Mouse (Mus musculus) midbrain, embryonic 13.5 days (tissue): Measurements from ENCODE around the gene Itga8. TPM values are rescaled to one million over a fixed set of nuclear protein-coding genes. Genes with fewer than 3 reads are reported as not detected.
A peak's percentile ranks its signal among the peaks of the same experiment; 100 is the strongest.

Source experiments
- ATAC-seq: fragments of 200-750 bp; cut with Nextera tagmentation; 2 replicates; pipeline ENCODE4 v1.8.0; 2017; ENCODE audit warnings: mild to moderate bottlenecking, moderate TSS enrichment, moderate library complexity
- H3K27ac ChIP-seq: fragments of 300-500 bp; sonication (generic); 2 replicates; pipeline ENCODE4 v1.5.1; 2015; ENCODE audit warnings: inconsistent platforms, mild to moderate bottlenecking, moderate library complexity
- H3K27me3 ChIP-seq: fragments of 300-500 bp; sonication (generic); 2 replicates; pipeline ENCODE4 v1.6.1; 2015; ENCODE audit warnings: mild to moderate bottlenecking, inconsistent platforms
- H3K36me3 ChIP-seq: fragments of 300-500 bp; sonication (generic); 2 replicates; pipeline ENCODE4 v1.6.1; 2015; ENCODE audit warnings: mild to moderate bottlenecking, inconsistent platforms
- H3K4me1 ChIP-seq: fragments of 300-500 bp; sonication (generic); replicated peaks from 2 replicates; pipeline ENCODE4 v1.6.1; 2015; ENCODE audit warnings: inconsistent platforms
- H3K4me2 ChIP-seq: fragments of 300-500 bp; sonication (generic); replicated peaks from 2 replicates; pipeline ENCODE4 v1.6.1; 2015; ENCODE audit warnings: moderate library complexity, mild to moderate bottlenecking, inconsistent platforms
- H3K4me3 ChIP-seq: fragments of 300-500 bp; sonication (generic); replicated peaks from 2 replicates; pipeline ENCODE4 v1.5.1; 2015; ENCODE audit warnings: mild to moderate bottlenecking, inconsistent platforms
- H3K9ac ChIP-seq: fragments of 300-500 bp; sonication (generic); replicated peaks from 2 replicates; pipeline ENCODE4 v1.6.1; 2015; ENCODE audit warnings: mild to moderate bottlenecking, inconsistent platforms
- H3K9me3 ChIP-seq: fragments of 300-500 bp; sonication (generic); 2 replicates; pipeline ENCODE4 v1.6.1; 2016; ENCODE audit warnings: mild to moderate bottlenecking, inconsistent platforms
- WGBS: fragments of 180-500 bp; shearing (Covaris S2); methylation state at CpG from one replicate; pipeline ENCODE4 v1.1.7; 2015; 5-methylcytosine and 5-hydroxymethylcytosine counted together
- polyA plus RNA-seq: library from polyadenylated mRNA; unstranded; fragments of >200 nt; fragmentation: Nextera tagmentation; extraction: Ambion mirVana; gene quantifications from 2 replicates; pipeline ENCODE4 v1.2.1, GENCODE M21; 2015

The Itga8 gene
- polyA plus RNA-seq, 1 experiment from 2014 or later: 1.7 TPM

DNA sequence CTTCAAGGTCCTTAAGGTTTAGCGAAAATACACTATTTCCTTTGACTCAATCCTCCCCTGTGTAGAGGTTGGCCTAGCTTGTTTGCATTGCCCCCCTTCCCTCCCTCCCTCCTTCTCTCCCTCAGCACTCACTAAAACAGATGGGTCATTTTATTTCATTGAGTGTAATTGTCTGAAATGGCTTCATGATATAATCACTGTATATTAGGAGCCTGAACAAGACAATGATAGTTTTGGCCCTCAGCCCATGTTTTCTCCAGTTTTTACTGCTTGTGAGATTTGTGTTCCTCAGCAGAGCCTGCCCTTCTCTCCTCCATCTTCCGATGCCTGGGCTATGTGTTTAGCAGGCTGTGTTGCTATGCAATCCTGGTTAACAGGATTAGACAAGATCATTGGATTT is 80.1 kb downstream of the Itga8 start:
- no peak overlapping the region for H3K4me3 ChIP-seq
- WGBS: 68% methylated on average over 2 of the region's 2 CpGs
- H3K4me2 ChIP-seq: no peak overlapping the region
- H3K9ac ChIP-seq: no peak overlapping the region
- H3K4me1 ChIP-seq: no peaks in the 10 kb centered on the region
- 0 out of 2 replicates have a peak, but pooled peaks have one; percentile 53 for ATAC-seq
- no peaks in the 10 kb centered on the region for H3K27me3 ChIP-seq
- H3K27ac ChIP-seq: no peak overlapping the region
- H3K36me3 ChIP-seq: no peaks in the 10 kb centered on the region
- no peaks in the 10 kb centered on the region for H3K9me3 ChIP-seq

DNA sequence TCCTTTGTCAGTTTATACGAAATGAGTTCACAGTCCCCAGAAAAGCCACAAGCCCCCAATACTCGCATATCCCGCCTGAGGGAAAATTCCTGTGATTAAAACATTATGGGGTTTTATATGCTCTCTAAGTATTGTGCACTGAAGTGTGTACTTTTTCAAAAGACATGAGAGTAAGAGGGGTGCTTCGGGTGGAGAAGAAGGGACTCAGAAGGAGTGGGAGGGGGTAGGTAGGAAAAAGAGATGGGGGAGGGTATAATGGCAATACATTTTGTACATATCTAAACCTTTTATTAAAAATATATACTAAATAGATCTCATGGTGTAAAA is 88.3 kb downstream of the Itga8 start:
- 61% methylated on average over 4 of the region's 4 CpGs for WGBS
- no peaks in the 10 kb centered on the region for H3K4me1 ChIP-seq

DNA sequence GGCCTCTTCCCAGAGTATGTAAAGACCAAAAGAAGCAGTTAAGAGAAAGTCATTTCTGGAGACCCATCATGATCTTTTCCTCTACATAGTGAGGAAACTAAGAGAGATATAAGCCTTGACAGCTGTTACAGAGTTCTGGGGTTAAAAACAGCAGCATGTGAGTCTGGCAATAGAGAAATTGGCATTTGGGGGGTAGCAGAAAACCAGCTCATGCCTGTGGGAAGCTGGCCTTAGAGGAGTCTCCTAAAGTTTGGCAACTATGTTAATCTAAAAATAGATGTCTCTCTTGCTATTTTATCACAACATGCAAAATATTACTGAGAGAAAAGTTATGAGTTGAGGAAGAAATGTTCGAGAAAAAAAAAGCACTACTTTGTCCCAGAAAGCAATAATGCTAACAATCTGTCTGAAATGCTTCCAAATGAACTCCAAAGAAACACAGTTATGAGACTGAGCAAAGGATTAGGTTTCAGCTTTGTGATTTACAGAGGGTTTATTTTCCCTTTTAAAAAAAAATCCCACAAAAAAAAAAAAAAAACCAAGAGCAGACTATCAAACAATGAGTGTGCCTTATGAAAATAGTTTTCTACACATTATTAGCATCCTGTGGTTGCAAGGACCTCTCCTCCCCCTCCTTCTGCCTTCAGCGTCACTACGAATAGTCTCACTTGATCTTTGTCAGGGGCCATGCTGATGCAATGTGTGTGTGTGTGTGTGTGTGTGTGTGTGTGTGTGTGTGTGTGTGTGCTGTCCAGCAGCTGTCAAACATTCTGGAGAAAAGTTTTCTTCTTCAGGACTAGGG is 88.9 kb downstream of the Itga8 start:
- 49% methylated on average over 3 of the region's 3 CpGs for WGBS
- no peaks in the 10 kb centered on the region for H3K27me3 ChIP-seq
- H3K27ac ChIP-seq: no peak overlapping the region
- H3K4me3 ChIP-seq: no peak overlapping the region
- H3K36me3 ChIP-seq: no peaks in the 10 kb centered on the region
- no peaks in the 10 kb centered on the region for H3K4me1 ChIP-seq
- H3K9ac ChIP-seq: no peak overlapping the region
- ATAC-seq: no peak
- H3K9me3 ChIP-seq: no peaks in the 10 kb centered on the region
- no peak overlapping the region for H3K4me2 ChIP-seq

More for the DNA sequence above, 88.3 kb downstream of the Itga8 start:
- H3K4me2 ChIP-seq: no peak overlapping the region
- no peak overlapping the region for H3K4me3 ChIP-seq
- no peak for ATAC-seq
- H3K9ac ChIP-seq: no peak overlapping the region
- no peak overlapping the region for H3K27ac ChIP-seq
- no peaks in the 10 kb centered on the region for H3K27me3 ChIP-seq
- no peaks in the 10 kb centered on the region for H3K36me3 ChIP-seq
- H3K9me3 ChIP-seq: no peaks in the 10 kb centered on the region

DNA sequence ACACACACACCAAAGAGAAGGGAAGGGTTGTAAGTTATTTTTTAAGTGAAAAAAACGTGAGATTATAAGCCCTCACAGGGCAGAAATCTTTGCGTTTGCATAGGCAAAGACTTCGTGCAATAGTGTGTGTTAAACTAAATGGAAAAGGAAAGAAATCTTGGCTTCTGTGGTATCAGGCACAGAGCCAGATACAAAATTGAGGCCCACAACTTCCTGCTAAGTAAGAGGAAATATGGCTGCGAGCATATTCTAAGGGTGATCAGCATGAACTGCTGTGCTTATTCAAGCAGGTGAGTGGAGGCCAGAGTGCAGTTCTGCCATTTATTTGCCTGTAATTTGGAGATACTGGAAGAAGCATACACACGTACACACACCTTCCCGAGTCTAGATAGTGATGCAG is 93.6 kb downstream of the Itga8 start:
- H3K27ac ChIP-seq: no peak overlapping the region
- H3K4me3 ChIP-seq: no peak overlapping the region
- no peak for ATAC-seq
- 85% methylated on average over 6 of the region's 6 CpGs for WGBS
- no peak overlapping the region for H3K9ac ChIP-seq
- no peaks in the 10 kb centered on the region for H3K36me3 ChIP-seq
- H3K9me3 ChIP-seq: no peaks in the 10 kb centered on the region
- H3K4me2 ChIP-seq: no peak overlapping the region
- no peaks in the 10 kb centered on the region for H3K4me1 ChIP-seq
- no peaks in the 10 kb centered on the region for H3K27me3 ChIP-seq

DNA sequence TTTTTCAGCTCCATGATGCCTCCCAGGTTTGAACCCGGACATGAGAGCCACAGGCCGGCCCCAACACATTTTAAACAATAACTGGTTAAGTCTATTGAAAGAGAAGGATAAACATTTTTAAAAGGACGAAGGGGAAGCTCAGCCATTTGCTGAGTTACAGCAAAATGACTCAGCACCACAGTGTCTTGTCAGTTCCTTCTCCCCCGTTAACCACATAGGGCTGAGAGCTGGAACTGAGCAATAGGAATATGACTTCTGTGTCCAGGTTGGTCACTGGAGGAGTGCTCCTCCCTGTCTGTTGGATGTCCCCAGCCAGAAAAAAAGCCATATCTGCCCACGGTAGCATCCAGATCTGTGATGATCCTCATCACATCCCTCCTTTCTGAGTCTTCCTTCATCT is 95.4 kb downstream of the Itga8 start:
- no peaks in the 10 kb centered on the region for H3K4me1 ChIP-seq
- no peak overlapping the region for H3K9ac ChIP-seq
- H3K4me3 ChIP-seq: no peak overlapping the region
- no peak overlapping the region for H3K4me2 ChIP-seq
- ATAC-seq: no peak
- WGBS: 67% methylated on average over 5 of the region's 5 CpGs
- no peaks in the 10 kb centered on the region for H3K27me3 ChIP-seq
- no peaks in the 10 kb centered on the region for H3K9me3 ChIP-seq
- H3K36me3 ChIP-seq: no peaks in the 10 kb centered on the region
- no peak overlapping the region for H3K27ac ChIP-seq

DNA sequence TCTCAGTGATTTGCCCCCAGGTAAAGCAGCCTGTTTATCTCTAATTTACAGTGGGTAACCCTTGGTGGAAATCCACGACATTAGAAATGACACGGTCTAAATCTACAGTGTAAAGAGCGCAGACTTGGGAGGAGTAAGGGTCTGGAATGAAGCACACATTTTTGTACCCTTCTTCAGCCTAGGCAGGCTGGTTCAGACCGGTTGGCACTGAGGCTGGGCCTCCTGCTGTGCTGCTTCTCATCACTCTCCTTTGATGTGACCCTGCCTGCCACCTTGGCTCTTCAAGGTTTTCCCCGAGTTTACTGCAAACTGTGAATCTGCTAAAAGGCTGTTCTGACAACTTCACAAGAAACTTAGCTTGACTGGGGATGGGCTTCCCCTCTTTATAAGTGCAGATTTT is 95.8 kb downstream of the Itga8 start:
- Histone ChIP-seq H3K4me1 (no peaks in the 10 kb centered on the region), H3K4me2 (no peak overlapping the region), H3K27ac (no peak overlapping the region), H3K9me3 (no peaks in the 10 kb centered on the region), H3K9ac (no peak overlapping the region), H3K36me3 (no peaks in the 10 kb centered on the region), H3K4me3 (no peak overlapping the region), H3K27me3 (no peaks in the 10 kb centered on the region)
- WGBS: 57% methylated on average over 5 of the region's 5 CpGs
- ATAC-seq: no peak

DNA sequence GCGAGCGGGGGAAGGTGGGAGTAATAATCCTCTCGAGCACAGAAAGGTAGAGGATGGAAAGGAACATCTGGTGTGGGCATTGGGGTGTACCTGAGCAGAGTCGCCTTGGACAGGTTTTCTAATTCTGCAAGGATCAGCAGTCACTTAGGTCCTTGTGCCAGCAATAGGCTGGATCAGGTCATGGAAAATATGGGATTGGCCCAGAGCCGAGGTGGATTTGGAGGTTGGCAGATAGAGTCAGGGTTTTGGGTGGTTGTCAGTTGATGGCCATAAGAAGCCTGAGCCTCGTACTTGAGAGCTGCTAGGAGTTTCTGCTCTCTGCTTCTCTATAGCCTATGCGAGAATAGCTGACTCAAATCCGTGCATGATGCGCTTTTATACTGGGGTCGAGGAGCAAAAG is 98.5 kb downstream of the Itga8 start:
- no peak overlapping the region for H3K4me2 ChIP-seq
- WGBS: 92% methylated on average over 10 of the region's 10 CpGs
- no peak for ATAC-seq
- no peaks in the 10 kb centered on the region for H3K9me3 ChIP-seq
- H3K4me1 ChIP-seq: no peaks in the 10 kb centered on the region
- H3K27ac ChIP-seq: no peak overlapping the region
- no peak overlapping the region for H3K9ac ChIP-seq
- H3K27me3 ChIP-seq: no peaks in the 10 kb centered on the region
- H3K4me3 ChIP-seq: no peak overlapping the region
- no peaks in the 10 kb centered on the region for H3K36me3 ChIP-seq

DNA sequence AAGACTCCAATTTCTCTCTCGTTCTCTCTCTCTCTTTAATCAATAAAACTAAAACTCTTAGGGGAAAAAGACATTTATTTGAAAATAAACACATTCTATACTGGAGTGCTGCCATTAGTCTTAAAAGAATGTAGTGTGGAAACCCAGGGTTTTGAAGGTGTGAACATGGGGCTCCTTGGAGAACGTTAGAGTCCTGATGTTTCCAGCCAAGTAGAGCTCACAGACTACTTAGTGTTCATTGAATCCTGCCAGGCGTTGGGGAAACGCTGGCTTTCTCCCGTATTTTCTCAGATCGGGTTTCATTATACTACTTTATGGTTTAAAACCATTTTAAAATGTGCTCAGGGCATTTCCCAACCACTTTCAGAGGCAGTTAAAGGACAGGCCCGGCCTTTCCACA is 103.0 kb downstream of the Itga8 start:
- H3K9me3 ChIP-seq: no peaks in the 10 kb centered on the region
- no peaks in the 10 kb centered on the region for H3K36me3 ChIP-seq
- H3K4me3 ChIP-seq: no peak overlapping the region
- H3K27me3 ChIP-seq: no peaks in the 10 kb centered on the region
- no peak for ATAC-seq
- no peaks in the 10 kb centered on the region for H3K4me1 ChIP-seq
- WGBS: 87% methylated on average over 7 of the region's 7 CpGs
- H3K4me2 ChIP-seq: no peak overlapping the region
- no peak overlapping the region for H3K9ac ChIP-seq
- no peak overlapping the region for H3K27ac ChIP-seq

DNA sequence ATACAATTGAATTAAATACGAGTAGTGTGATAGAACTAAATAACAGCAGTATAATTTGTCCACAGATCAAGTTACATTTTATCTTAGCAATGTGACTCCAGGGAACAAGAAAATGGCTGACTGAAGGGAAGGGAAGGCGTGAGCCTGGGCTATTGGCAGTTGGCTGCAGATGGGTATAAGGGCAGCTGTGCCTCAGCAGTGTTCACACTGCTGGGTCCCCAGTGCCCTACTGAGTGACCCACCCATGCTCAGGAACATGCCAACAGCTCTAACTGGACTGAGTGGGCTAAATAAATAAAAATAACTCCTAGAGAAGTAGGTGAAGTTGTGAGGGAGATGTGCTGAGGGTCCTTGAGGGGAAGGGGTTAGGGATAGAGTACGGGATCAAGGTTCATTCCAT is 103.5 kb downstream of the Itga8 start:
- H3K9ac ChIP-seq: no peak overlapping the region
- no peaks in the 10 kb centered on the region for H3K9me3 ChIP-seq
- H3K4me1 ChIP-seq: no peaks in the 10 kb centered on the region
- no peaks in the 10 kb centered on the region for H3K36me3 ChIP-seq
- no peak overlapping the region for H3K27ac ChIP-seq
- 89% methylated on average over 3 of the region's 3 CpGs for WGBS
- no peak for ATAC-seq
- H3K4me2 ChIP-seq: no peak overlapping the region
- H3K27me3 ChIP-seq: no peaks in the 10 kb centered on the region
- H3K4me3 ChIP-seq: no peak overlapping the region

DNA sequence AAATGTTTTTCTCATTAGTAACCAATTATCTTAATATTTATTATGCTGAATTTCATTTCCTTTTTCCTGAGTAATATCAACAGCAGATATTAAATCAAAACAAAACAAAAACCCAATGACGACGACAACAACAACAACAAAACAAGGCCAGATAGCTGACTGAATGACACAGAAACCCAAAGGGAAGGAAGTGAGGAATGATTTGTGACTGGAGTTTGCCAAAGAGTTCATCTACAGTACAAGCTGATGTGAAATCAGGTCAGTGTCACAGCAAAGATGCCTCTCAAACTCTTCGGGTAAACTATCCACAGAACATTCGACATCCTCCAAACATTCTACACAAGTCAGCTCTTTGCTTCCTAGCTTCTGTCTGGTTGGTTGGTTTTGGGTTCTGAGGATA is 104.0 kb downstream of the Itga8 start:
- no peak overlapping the region for H3K4me2 ChIP-seq
- whole genome bisulfite sequencing: 97% methylated on average over 4 of the region's 4 CpGs
- no peak overlapping the region for H3K9ac ChIP-seq

DNA sequence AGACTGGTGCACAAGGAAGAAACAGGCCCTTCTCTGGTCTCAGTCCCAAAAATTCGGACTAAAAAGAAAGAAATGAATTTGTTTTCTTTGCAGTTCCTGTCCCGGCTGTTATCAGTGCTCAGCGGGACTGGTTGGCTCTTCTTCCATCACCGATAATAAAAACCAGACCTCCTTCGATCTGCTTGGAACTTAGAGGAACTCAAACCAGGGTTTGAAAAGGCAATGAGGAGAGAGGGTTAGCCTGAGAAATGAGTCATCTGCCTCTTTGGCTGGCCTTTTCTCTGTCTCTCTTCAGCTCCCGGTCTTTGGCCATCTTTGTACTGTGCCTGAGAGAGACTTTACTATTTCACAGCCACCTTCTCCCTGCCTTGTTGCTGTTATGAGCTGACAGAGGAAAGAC is 112.7 kb downstream of the Itga8 start:
- ATAC-seq: no peak
- 85% methylated on average over 6 of the region's 6 CpGs for WGBS

More for the DNA sequence above, 104.0 kb downstream of the Itga8 start:
- H3K36me3 ChIP-seq: no peaks in the 10 kb centered on the region
- H3K27ac ChIP-seq: no peak overlapping the region
- H3K4me1 ChIP-seq: no peaks in the 10 kb centered on the region
- H3K4me3 ChIP-seq: no peak overlapping the region
- H3K9me3 ChIP-seq: no peaks in the 10 kb centered on the region
- no peak for ATAC-seq
- no peaks in the 10 kb centered on the region for H3K27me3 ChIP-seq

DNA sequence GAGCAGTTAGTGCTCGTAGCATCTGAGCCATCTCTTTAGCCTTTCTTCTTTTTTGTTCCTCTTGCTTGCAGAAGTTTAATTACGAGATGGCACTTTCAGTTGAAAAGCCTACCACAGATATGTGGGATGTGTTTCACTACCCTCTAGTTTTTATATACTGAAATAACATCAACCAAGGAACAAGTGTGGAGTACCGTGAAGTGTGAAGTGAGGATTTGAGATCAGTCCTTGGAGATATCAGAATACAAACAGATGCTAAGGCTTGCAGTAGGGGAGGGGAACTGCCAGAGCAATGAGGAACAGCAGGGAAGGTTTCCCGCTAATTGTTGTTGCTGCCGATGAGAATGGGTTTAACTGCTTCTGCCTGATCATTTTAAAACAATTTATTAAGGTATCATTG is 114.1 kb downstream of the Itga8 start:
- ATAC-seq: no peak
- WGBS: 56% methylated on average over 5 of the region's 5 CpGs
- H3K4me3 ChIP-seq: no peak overlapping the region
- H3K9ac ChIP-seq: no peak overlapping the region
- H3K27ac ChIP-seq: no peak overlapping the region
- no peaks in the 10 kb centered on the region for H3K4me1 ChIP-seq
- H3K9me3 ChIP-seq: no peaks in the 10 kb centered on the region
- H3K27me3 ChIP-seq: no peaks in the 10 kb centered on the region
- H3K36me3 ChIP-seq: no peaks in the 10 kb centered on the region
- H3K4me2 ChIP-seq: no peak overlapping the region

More for the DNA sequence above, 112.7 kb downstream of the Itga8 start:
- Histone ChIP-seq H3K27me3 (no peaks in the 10 kb centered on the region), H3K4me3 (no peak overlapping the region), H3K4me1 (no peaks in the 10 kb centered on the region), H3K9me3 (no peaks in the 10 kb centered on the region), H3K4me2 (no peak overlapping the region), H3K9ac (no peak overlapping the region), H3K27ac (no peak overlapping the region), H3K36me3 (no peaks in the 10 kb centered on the region)

DNA sequence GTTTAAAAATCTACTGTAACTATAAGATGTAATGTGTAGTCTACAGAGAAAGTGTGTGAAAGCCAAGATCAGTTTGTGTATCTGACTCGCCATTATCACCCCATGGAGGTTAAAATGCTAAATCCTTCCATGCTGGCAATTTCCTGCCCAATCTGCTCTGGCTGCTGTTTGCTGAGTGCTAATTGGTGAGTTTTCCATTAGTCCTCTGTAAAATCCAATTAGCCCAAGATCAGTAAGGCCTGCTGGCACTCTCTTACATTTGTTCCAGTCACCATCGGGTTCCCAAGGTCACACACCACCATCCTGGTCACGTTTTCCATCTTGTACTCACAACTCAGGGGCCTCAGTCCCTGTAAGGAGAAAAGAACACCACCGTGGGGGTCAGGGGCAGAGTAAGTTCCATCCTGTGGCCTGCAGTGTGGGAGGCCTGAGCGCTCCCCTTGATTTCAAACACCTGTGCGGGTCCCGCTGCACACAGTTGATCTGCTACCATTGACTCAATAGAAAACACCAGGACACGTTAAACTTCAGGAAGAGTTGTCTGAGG is 119.2 kb downstream of the Itga8 start:
- Histone ChIP-seq H3K4me1 (no peaks in the 10 kb centered on the region), H3K27ac (no peak overlapping the region), H3K36me3 (no peaks in the 10 kb centered on the region), H3K4me2 (no peak overlapping the region), H3K9ac (no peak overlapping the region), H3K9me3 (no peaks in the 10 kb centered on the region), H3K4me3 (no peak overlapping the region), H3K27me3 (no peaks in the 10 kb centered on the region)
- WGBS: 72% methylated on average over 8 of the region's 8 CpGs
- no peak for ATAC-seq
